Mouse (Mus musculus): ENCODE results near the gene Calcoco1.

The Calcoco1 gene

GRCm38 (mm10) chr15:102721980-102722475, at the start of gene Calcoco1:
Gene Calcoco1 (minus strand): TSS chr15:102722178.
- peak; percentile 86 to 96 for DNase-seq (ENCODE audit: low spot score in 2 of 2)

- DNase-seq (ENCODE audit: low spot score in 2 of 2) = no peak
Measured at GRCm38 (mm10) chr15:102770866-102771265, 48.9 kb upstream of the Calcoco1 start.

GRCm38 (mm10) chr15:102765207-102765606, 43.2 kb upstream of the Calcoco1 start:
- DNase-seq (ENCODE audit: low spot score in 2 of 2) = no peak

DNA sequence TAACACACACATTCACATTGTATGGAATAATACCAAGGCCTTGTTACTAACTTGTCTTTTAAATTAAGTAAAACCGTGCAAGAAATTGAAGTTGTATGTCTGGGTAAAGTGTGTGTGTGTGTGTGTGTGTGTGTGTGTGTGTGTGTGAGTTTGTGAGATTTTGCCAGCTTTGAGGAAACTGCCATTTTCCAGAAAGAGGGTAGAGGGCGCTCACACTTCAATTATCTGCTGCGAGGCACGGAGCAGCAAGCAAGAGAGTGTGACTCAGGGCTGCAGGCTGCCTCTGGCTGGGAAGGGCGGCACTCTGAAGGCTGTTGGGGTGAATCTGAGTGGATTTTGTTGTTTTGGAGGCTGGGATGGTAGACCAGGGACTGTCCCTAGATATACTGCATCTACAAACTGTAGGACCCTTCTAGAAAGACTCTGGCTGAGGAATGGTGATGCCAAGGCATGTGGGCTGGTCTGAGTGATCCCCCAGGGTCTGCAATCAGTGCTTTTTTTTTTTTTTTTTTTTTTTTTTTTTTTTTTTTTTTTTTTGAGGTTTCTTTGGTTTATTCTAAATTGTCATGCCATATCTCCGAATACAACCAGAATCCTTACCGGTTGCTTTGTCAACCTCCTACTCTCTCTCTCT, 39.9 kb upstream of the Calcoco1 start:
- DNase-seq (ENCODE audit: low spot score in 2 of 2) = peak in 1 of 2 experiments; percentile 33

- no peak for DNase-seq (ENCODE audit: low spot score in 2 of 2)
Measured at GRCm38 (mm10) chr15:102757686-102758085, 35.7 kb upstream of the Calcoco1 start.

DNA sequence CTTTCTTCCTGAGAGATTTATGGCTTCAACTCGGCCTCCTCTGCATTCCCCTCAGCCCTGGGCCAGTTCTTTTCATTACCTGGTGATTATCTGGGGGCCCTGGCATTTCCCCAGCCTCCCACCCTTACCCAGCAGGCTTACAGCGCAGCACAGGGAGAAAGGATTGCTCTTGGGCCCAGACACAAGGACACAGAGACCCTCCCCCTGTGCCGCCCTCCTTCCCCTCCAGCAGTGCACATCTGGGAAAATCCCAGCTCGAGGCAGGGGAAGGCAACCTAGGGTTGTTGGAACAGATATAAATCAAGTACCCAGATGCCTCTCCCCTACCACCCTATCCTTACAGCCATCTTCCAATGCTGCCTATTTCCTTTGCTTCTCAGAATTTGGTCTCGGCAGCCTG, 33.1 kb upstream of the Calcoco1 start:
- no peak for DNase-seq (ENCODE audit: low spot score in 2 of 2)

- DNase-seq (ENCODE audit: low spot score in 2 of 2) = no peak
Measured at GRCm38 (mm10) chr15:102754361-102754760, 32.4 kb upstream of the Calcoco1 start.

- DNase-seq (ENCODE audit: low spot score in 2 of 2) = peak; percentile 32 to 61
Measured at GRCm38 (mm10) chr15:102753170-102753569, 31.2 kb upstream of the Calcoco1 start.

GRCm38 (mm10) chr15:102752164-102752563, 30.2 kb upstream of the Calcoco1 start:
- no peak for DNase-seq (ENCODE audit: low spot score in 2 of 2)

GRCm38 (mm10) chr15:102750241-102750640, 28.3 kb upstream of the Calcoco1 start:
- DNase-seq (ENCODE audit: low spot score in 2 of 2) = no peak

GRCm38 (mm10) chr15:102749103-102749502, 27.1 kb upstream of the Calcoco1 start:
- no peak for DNase-seq (ENCODE audit: low spot score in 2 of 2)

GRCm38 (mm10) chr15:102747853-102748252, 25.9 kb upstream of the Calcoco1 start:
- DNase-seq (ENCODE audit: low spot score in 2 of 2) = no peak

- DNase-seq (ENCODE audit: low spot score in 2 of 2) = no peak
Measured at GRCm38 (mm10) chr15:102747286-102747640, 25.3 kb upstream of the Calcoco1 start.

GRCm38 (mm10) chr15:102746488-102747285, 24.7 kb upstream of the Calcoco1 start:
- DNase-seq (ENCODE audit: low spot score in 2 of 2) = peak in 1 of 2 experiments; percentile 29

GRCm38 (mm10) chr15:102746126-102746487, 24.1 kb upstream of the Calcoco1 start:
- DNase-seq (ENCODE audit: low spot score in 2 of 2) = no peak

DNA sequence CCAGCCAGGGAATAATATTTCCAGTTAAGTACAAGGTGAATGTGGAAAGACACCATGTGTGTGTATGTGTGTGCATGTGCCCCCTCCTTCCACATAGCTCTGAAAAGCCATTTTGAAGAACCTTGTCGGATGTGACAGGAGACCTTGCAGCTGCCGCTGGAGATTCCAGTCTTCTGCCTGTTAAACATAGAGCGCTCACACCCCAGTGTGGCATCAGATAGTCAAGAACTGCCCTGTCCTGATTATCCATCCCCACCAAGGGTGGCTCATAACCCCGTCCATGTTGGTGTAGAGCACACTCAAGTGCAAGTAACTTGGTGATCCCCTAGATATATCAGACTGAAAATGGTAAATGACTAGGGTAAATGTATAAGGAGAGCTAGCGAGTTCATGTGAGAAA, 23.4 kb upstream of the Calcoco1 start:
- no peak for DNase-seq (ENCODE audit: low spot score in 2 of 2)

DNA sequence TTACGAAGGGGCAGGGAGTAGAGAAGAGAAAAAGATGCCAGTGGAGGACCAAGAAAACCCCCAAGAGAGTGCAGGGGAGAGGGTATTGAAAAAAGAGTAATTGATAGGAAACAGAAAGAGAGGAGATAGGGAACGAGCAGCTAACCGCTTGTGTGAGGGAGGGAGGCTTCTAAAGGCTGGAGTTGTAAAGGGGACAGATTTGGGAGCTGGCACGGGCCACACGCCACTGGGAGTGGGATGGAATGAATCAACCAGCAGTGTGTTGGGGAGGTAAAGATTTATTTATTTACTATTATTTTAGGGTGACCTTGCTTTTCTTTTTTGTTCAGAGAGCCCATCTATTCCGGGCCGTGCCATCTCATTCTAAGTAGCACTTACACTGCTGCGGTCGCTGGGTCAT, 22.9 kb upstream of the Calcoco1 start:
- DNase-seq (ENCODE audit: low spot score in 2 of 2) = no peak

DNA sequence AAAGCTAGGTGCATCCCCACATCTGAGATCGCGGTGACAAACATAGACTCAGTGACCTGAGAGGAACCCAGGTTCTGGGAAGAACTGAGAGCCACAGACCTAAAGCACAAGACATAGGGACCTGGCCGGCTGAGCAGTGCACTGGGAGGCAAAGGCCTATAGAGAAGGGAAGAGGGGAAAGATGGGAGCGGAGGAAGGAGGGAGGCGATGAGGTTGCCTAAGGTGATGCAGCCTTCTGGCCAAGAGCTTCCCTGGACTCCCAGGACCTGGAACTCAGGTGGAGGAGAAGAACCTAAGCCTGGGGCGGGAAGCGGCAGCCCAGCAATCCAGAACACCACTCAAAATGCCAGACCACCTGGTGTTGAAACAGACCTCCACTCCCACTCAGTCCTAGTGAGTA, 22.4 kb upstream of the Calcoco1 start:
- DNase-seq (ENCODE audit: low spot score in 2 of 2) = no peak

- DNase-seq (ENCODE audit: low spot score in 2 of 2) = no peak
Measured at GRCm38 (mm10) chr15:102743996-102744395, 22.0 kb upstream of the Calcoco1 start.

DNA sequence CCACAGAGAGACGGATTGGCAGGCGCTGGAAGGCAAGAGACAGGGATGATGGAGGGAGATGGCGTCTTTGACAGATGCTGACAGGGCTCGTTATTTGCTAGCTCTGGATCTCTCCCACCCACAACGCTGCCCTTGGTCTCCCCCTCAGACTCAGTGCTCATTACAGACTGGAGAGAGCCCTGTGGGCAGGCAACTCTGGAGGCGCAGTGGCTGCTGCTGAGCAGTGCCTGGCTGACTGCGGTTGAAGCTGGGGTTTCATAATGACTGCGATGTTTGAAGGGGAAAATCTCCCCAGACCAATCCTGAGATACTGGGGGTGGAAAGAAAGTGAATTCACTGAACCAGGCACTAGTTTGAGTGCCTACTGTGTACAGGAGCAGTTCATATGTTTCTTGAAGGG, 21.2 kb upstream of the Calcoco1 start:
- no peak for DNase-seq (ENCODE audit: low spot score in 2 of 2)

- peak; percentile 77 to 92 for DNase-seq (ENCODE audit: low spot score in 2 of 2)
Measured at GRCm38 (mm10) chr15:102742589-102742988, 20.6 kb upstream of the Calcoco1 start.

- DNase-seq (ENCODE audit: low spot score in 2 of 2) = peak; percentile 19 to 54
Measured at GRCm38 (mm10) chr15:102739520-102740297, 17.7 kb upstream of the Calcoco1 start.
